Mouse (Mus musculus): ENCODE results near the gene Islr. TPM values are rescaled to one million over a fixed set of nuclear protein-coding genes. Genes with fewer than 3 reads are reported as not detected.

Gene Islr
- polyA plus RNA-seq, 1 experiment from 2014 or later = 10.4 TPM

- peaks cover 6% of the 10 kb centered on the region for H3K4me1 ChIP-seq
- H3K9me3 ChIP-seq = no peaks in the 10 kb centered on the region
- DNase-seq (ENCODE audit: low spot score) = no peak
- H3K27me3 ChIP-seq (ENCODE audit: insufficient read depth, poor library complexity, severe bottlenecking) = no peaks in the 10 kb centered on the region
- no peaks in the 10 kb centered on the region for H3K36me3 ChIP-seq
- 82% methylated on average over 6 of the region's 6 CpGs for WGBS
- H3K27ac ChIP-seq = no peak overlapping the region
- H3K4me3 ChIP-seq = no peak overlapping the region
These were observed 34.7 kb downstream of the Islr start for GRCm38 (mm10) chr9:58169426-58169825.

GRCm38 (mm10) chr9:58168880-58169279 is 35.2 kb downstream of the Islr start:
- H3K27ac ChIP-seq = peak overlapping the region; percentile 10; the same call in 1 of the 2 replicates

DNA sequence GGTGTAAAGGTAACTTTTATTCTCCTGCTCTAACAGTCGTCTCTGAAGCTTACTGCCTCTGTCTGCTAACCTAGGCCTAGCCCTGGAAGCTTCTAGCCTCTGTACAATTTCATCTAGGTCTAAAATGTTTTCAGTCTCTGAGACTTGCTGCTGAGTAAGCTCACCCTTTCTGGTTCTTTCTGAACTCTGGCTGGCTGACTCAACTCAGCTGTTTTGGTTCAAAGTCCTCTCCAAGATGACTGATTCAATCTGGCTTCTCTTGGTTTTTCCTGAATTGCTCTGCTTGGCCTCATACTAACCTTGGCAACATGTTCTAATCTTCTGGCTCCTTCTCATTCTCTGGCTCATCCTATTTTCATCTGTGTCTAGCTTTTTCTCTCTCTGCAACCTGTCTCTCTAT is 38.3 kb downstream of the Islr start:
- no peak for DNase-seq (ENCODE audit: low spot score)
- Histone ChIP-seq H3K27me3 (ENCODE audit: insufficient read depth, poor library complexity, severe bottlenecking) (peaks cover 4% of the 10 kb centered on the region; the same call in 1 of the 2 replicates), H3K36me3 (no peaks in the 10 kb centered on the region), H3K4me1 (peaks cover 11% of the 10 kb centered on the region), H3K27ac (no peak overlapping the region), H3K9me3 (no peaks in the 10 kb centered on the region), H3K4me3 (no peak overlapping the region)
- 80% methylated on average over 1 of the region's 1 CpGs for WGBS

More at GRCm38 (mm10) chr9:58168880-58169279, 35.2 kb downstream of the Islr start:
- no peak overlapping the region for H3K4me3 ChIP-seq
- H3K36me3 ChIP-seq = no peaks in the 10 kb centered on the region
- no peaks in the 10 kb centered on the region for H3K27me3 ChIP-seq (ENCODE audit: insufficient read depth, poor library complexity, severe bottlenecking)
- 74% methylated on average over 3 of the region's 3 CpGs for WGBS
- peaks cover 5% of the 10 kb centered on the region for H3K4me1 ChIP-seq
- DNase-seq (ENCODE audit: low spot score) = no peak
- no peaks in the 10 kb centered on the region for H3K9me3 ChIP-seq

GRCm38 (mm10) chr9:58163146-58163545 is 41.0 kb downstream of the Islr start:
- no peak overlapping the region for H3K4me3 ChIP-seq
- no peak for DNase-seq (ENCODE audit: low spot score)
- H3K27me3 ChIP-seq (ENCODE audit: insufficient read depth, poor library complexity, severe bottlenecking) = peaks cover 10% of the 10 kb centered on the region; the same call in 1 of the 2 replicates
- WGBS = 56% methylated on average over 5 of the region's 5 CpGs
- H3K36me3 ChIP-seq = no peaks in the 10 kb centered on the region
- H3K9me3 ChIP-seq = no peaks in the 10 kb centered on the region
- H3K27ac ChIP-seq = 0 out of 2 replicates have a peak overlapping the region, but pooled peaks have one; percentile 3
- H3K4me1 ChIP-seq = peaks cover 29% of the 10 kb centered on the region

- DNase-seq (ENCODE audit: low spot score) = peak; percentile 61
- Histone ChIP-seq H3K36me3 (no peaks in the 10 kb centered on the region), H3K27ac (no peak overlapping the region), H3K4me1 (peaks cover 39% of the 10 kb centered on the region), H3K9me3 (no peaks in the 10 kb centered on the region), H3K27me3 (ENCODE audit: insufficient read depth, poor library complexity, severe bottlenecking) (peaks cover 20% of the 10 kb centered on the region), H3K4me3 (no peak overlapping the region)
- 79% methylated on average over 3 of the region's 3 CpGs for WGBS
These were observed 41.9 kb downstream of the Islr start for GRCm38 (mm10) chr9:58162173-58162572.

GRCm38 (mm10) chr9:58160315-58160714 is 43.8 kb downstream of the Islr start:
- WGBS = 62% methylated on average over 5 of the region's 5 CpGs
- Histone ChIP-seq H3K27ac (peak overlapping the region; percentile 42; the same call in 1 of the 2 replicates), H3K27me3 (ENCODE audit: insufficient read depth, poor library complexity, severe bottlenecking) (peaks cover 26% of the 10 kb centered on the region), H3K4me3 (no peak overlapping the region), H3K4me1 (peaks cover 54% of the 10 kb centered on the region), H3K36me3 (no peaks in the 10 kb centered on the region), H3K9me3 (no peaks in the 10 kb centered on the region)
- peak; percentile 68 for DNase-seq (ENCODE audit: low spot score)

- peak overlapping the region; percentile 30; the same call in 1 of the 2 replicates for H3K27ac ChIP-seq
These were observed 44.3 kb downstream of the Islr start for GRCm38 (mm10) chr9:58159855-58160254.

GRCm38 (mm10) chr9:58158541-58159311 is 45.4 kb downstream of the Islr start:
- Histone ChIP-seq H3K9me3 (no peaks in the 10 kb centered on the region), H3K4me1 (peaks cover 63% of the 10 kb centered on the region), H3K36me3 (no peaks in the 10 kb centered on the region), H3K4me3 (peak overlapping the region; percentile 8; the same call in 1 of the 2 replicates), H3K27me3 (ENCODE audit: insufficient read depth, poor library complexity, severe bottlenecking) (peaks cover 27% of the 10 kb centered on the region), H3K27ac (peak overlapping the region; percentile 69)
- peak; percentile 75 for DNase-seq (ENCODE audit: low spot score)
- WGBS = 39% methylated on average over 7 of the region's 7 CpGs

More at GRCm38 (mm10) chr9:58159855-58160254, 44.3 kb downstream of the Islr start:
- H3K4me3 ChIP-seq = no peak overlapping the region
- no peaks in the 10 kb centered on the region for H3K36me3 ChIP-seq
- H3K4me1 ChIP-seq = peaks cover 59% of the 10 kb centered on the region
- no peaks in the 10 kb centered on the region for H3K9me3 ChIP-seq
- peak; percentile 76 for DNase-seq (ENCODE audit: low spot score)
- peaks cover 26% of the 10 kb centered on the region for H3K27me3 ChIP-seq (ENCODE audit: insufficient read depth, poor library complexity, severe bottlenecking)
- WGBS = 32% methylated on average over 4 of the region's 4 CpGs

GRCm38 (mm10) chr9:58157838-58158237 is 46.3 kb downstream of the Islr start:
- 73% methylated on average over 13 of the region's 13 CpGs for WGBS
- H3K4me3 ChIP-seq = no peak overlapping the region
- H3K27me3 ChIP-seq (ENCODE audit: insufficient read depth, poor library complexity, severe bottlenecking) = peaks cover 36% of the 10 kb centered on the region
- no peaks in the 10 kb centered on the region for H3K9me3 ChIP-seq
- peak overlapping the region; percentile 69 for H3K27ac ChIP-seq
- peak; percentile 66 for DNase-seq (ENCODE audit: low spot score)
- peaks cover 68% of the 10 kb centered on the region for H3K4me1 ChIP-seq
- H3K36me3 ChIP-seq = no peaks in the 10 kb centered on the region

- no peak overlapping the region for H3K4me3 ChIP-seq
- H3K27me3 ChIP-seq (ENCODE audit: insufficient read depth, poor library complexity, severe bottlenecking) = peaks cover 36% of the 10 kb centered on the region
- H3K9me3 ChIP-seq = no peaks in the 10 kb centered on the region
- H3K36me3 ChIP-seq = no peaks in the 10 kb centered on the region
- H3K27ac ChIP-seq = peak overlapping the region; percentile 69; the same call in 1 of the 2 replicates
- DNase-seq (ENCODE audit: low spot score) = peak; percentile 73
- H3K4me1 ChIP-seq = peaks cover 68% of the 10 kb centered on the region
- 86% methylated on average over 22 of the region's 22 CpGs for WGBS
These were observed 47.1 kb downstream of the Islr start for GRCm38 (mm10) chr9:58156819-58157560.

GRCm38 (mm10) chr9:58155366-58155765 is 48.7 kb downstream of the Islr start:
- Histone ChIP-seq H3K36me3 (peaks cover 5% of the 10 kb centered on the region; the same call in 1 of the 2 replicates), H3K9me3 (no peaks in the 10 kb centered on the region), H3K27ac (peak overlapping the region; percentile 24; the same call in 1 of the 2 replicates), H3K4me1 (peaks cover 65% of the 10 kb centered on the region), H3K27me3 (ENCODE audit: insufficient read depth, poor library complexity, severe bottlenecking) (peaks cover 40% of the 10 kb centered on the region), H3K4me3 (no peak overlapping the region)
- 50% methylated on average over 3 of the region's 3 CpGs for WGBS
- DNase-seq (ENCODE audit: low spot score) = peak; percentile 78

GRCm38 (mm10) chr9:58153095-58153494 is 51.0 kb downstream of the Islr start:
- Histone ChIP-seq H3K4me3 (no peak overlapping the region), H3K36me3 (peaks cover 5% of the 10 kb centered on the region; the same call in 1 of the 2 replicates), H3K27me3 (ENCODE audit: insufficient read depth, poor library complexity, severe bottlenecking) (peaks cover 46% of the 10 kb centered on the region), H3K4me1 (peaks cover 43% of the 10 kb centered on the region), H3K9me3 (no peaks in the 10 kb centered on the region), H3K27ac (no peak overlapping the region)
- 73% methylated on average over 3 of the region's 3 CpGs for WGBS
- DNase-seq (ENCODE audit: low spot score) = no peak

Data from heart, embryonic 10.5 days (tissue).